In the genomic region with DNA sequence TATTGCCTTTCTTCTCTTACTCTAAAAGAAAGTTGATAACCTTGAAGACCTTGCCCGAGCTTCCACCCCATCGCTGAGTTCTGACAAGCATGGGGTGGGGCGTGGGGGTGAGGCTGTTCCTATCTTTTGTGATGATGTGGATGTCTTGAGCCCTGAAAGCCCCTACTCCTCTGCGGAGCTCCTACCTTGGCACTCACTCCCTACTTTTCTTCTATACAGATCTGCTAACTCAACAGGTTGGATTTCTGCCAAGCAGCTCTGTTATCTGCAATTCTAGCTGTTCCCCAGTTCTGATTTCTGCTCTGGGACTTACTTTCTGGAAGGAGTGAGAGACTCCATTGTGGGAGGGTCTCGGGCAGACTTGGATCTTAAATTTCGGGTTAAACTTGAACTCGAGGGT, we compare ENCODE assay signal across 12 mouse cellular contexts. TPM values are rescaled to one million over a fixed set of nuclear protein-coding genes. Genes with fewer than 3 reads are reported as not detected.
A peak's percentile ranks its signal among the peaks of the same experiment; 100 is the strongest.
DNase-seq lines count a peak whose midpoint lies in the region; ATAC-seq and TF ChIP-seq lines count a peak whose summit lies in the region.
"Had no signal": no experiment of that assay in that cellular context is flagged by ENCODE, and none has a peak within 500 bp of the region (broad histone marks: within the 10 kb centered on the region; RNA-seq: fewer than 3 reads in every experiment).

No protein-coding gene starts in this region.

- 67% methylated on average over 7 of the region's 7 CpGs for WGBS in embryonic facial prominence, embryonic 14.5 days
- WGBS in embryonic facial prominence, embryonic 10.5 days: 90% methylated on average over 7 of the region's 7 CpGs
- WGBS in hindbrain, postnatal 0 days: 87% methylated on average over 7 of the region's 7 CpGs
- WGBS in hindbrain, embryonic 13.5 days: 87% methylated on average over 7 of the region's 7 CpGs
- 67% methylated on average over 7 of the region's 7 CpGs for WGBS in spleen, adult 2 months
- 58% methylated on average over 7 of the region's 7 CpGs for WGBS in stomach, postnatal 0 days

- no peak overlapping the region for H3K27ac ChIP-seq in embryonic facial prominence, embryonic 14.5 days (replicated peaks; ENCODE audit: low read depth, low read length)
- H3K27ac ChIP-seq in embryonic facial prominence, embryonic 10.5 days (replicated peaks): no peak overlapping the region
- H3K27ac ChIP-seq in hindbrain, postnatal 0 days: no peak overlapping the region
- H3K27ac ChIP-seq in hindbrain, embryonic 13.5 days: no peak overlapping the region
- peak overlapping the region; percentile 36 for H3K27ac ChIP-seq in spleen, adult 2 months (ENCODE audit: insufficient read depth, low read length)
- H3K27ac ChIP-seq in stomach, postnatal 0 days (replicated peaks): no peak overlapping the region

- no peak overlapping the region for H3K4me3 ChIP-seq in embryonic facial prominence, embryonic 14.5 days (ENCODE audit: low read depth, low read length)
- H3K4me3 ChIP-seq in embryonic facial prominence, embryonic 10.5 days: no peak overlapping the region
- H3K4me3 ChIP-seq in hindbrain, postnatal 0 days (ENCODE audit: low read length): no peak overlapping the region
- H3K4me3 ChIP-seq in hindbrain, embryonic 13.5 days: no peak overlapping the region
- H3K4me3 ChIP-seq in spleen, adult 2 months (ENCODE audit: extremely low read depth, insufficient read depth, insufficient read length): no peak overlapping the region
- no peak overlapping the region for H3K4me3 ChIP-seq in stomach, postnatal 0 days (ENCODE audit: low read depth, low read length)

- H3K9me3 ChIP-seq in embryonic facial prominence, embryonic 14.5 days (ENCODE audit: control insufficient read depth, low read length): no peaks in the 10 kb centered on the region
- H3K9me3 ChIP-seq in embryonic facial prominence, embryonic 10.5 days: no peaks in the 10 kb centered on the region
- H3K9me3 ChIP-seq in hindbrain, postnatal 0 days (ENCODE audit: low read length): no peaks in the 10 kb centered on the region
- H3K9me3 ChIP-seq in hindbrain, embryonic 13.5 days: no peaks in the 10 kb centered on the region
- H3K9me3 ChIP-seq in stomach, postnatal 0 days (ENCODE audit: control insufficient read depth, low read length): no peaks in the 10 kb centered on the region

- no peak for TF ChIP-seq EP300 in stomach, postnatal 0 days (optimal IDR thresholded peaks at IDR 0.05)

- peaks cover 15% of the 10 kb centered on the region; the same call in 1 of the 2 replicates for H3K4me1 ChIP-seq in embryonic facial prominence, embryonic 14.5 days (ENCODE audit: control insufficient read depth, insufficient read depth, low read length)
- H3K4me1 ChIP-seq in embryonic facial prominence, embryonic 10.5 days: peaks cover 7% of the 10 kb centered on the region
- peaks cover 14% of the 10 kb centered on the region for H3K4me1 ChIP-seq in hindbrain, postnatal 0 days (ENCODE audit: insufficient read depth, low read length)
- H3K4me1 ChIP-seq in hindbrain, embryonic 13.5 days (replicated peaks): peaks cover 11% of the 10 kb centered on the region
- peaks cover 24% of the 10 kb centered on the region for H3K4me1 ChIP-seq in spleen, adult 2 months (ENCODE audit: control insufficient read depth, insufficient read depth, insufficient read length)
- 0 out of 2 replicates have a peak, but pooled peaks cover 6% of the 10 kb centered on the region for H3K4me1 ChIP-seq in stomach, postnatal 0 days (replicated peaks; ENCODE audit: control insufficient read depth, insufficient read depth)

- no peak overlapping the region for H3K9ac ChIP-seq in embryonic facial prominence, embryonic 14.5 days (ENCODE audit: low read depth, low read length)
- H3K9ac ChIP-seq in hindbrain, postnatal 0 days (replicated peaks; ENCODE audit: low read length): no peak overlapping the region
- no peak overlapping the region for H3K9ac ChIP-seq in hindbrain, embryonic 13.5 days
- H3K9ac ChIP-seq in stomach, postnatal 0 days (ENCODE audit: low read length): no peak overlapping the region

- H3K4me2 ChIP-seq in embryonic facial prominence, embryonic 14.5 days (ENCODE audit: low read depth, low read length): no peak overlapping the region
- no peak overlapping the region for H3K4me2 ChIP-seq in hindbrain, postnatal 0 days (ENCODE audit: low read depth, low read length)
- H3K4me2 ChIP-seq in hindbrain, embryonic 13.5 days: no peak overlapping the region
- H3K4me2 ChIP-seq in stomach, postnatal 0 days (replicated peaks; ENCODE audit: low read depth): peak overlapping the region; percentile 12; the same call in 1 of the 2 replicates

- no peaks in the 10 kb centered on the region for H3K27me3 ChIP-seq in embryonic facial prominence, embryonic 14.5 days (replicated peaks; ENCODE audit: control insufficient read depth, insufficient read depth, low read length)
- peaks cover 6% of the 10 kb centered on the region; the same call in 1 of the 2 replicates for H3K27me3 ChIP-seq in embryonic facial prominence, embryonic 10.5 days (replicated peaks; ENCODE audit: low read depth, poor library complexity, severe bottlenecking)
- H3K27me3 ChIP-seq in hindbrain, postnatal 0 days (ENCODE audit: insufficient read depth, low read length): no peaks in the 10 kb centered on the region
- no peaks in the 10 kb centered on the region for H3K27me3 ChIP-seq in hindbrain, embryonic 13.5 days
- H3K27me3 ChIP-seq in spleen, adult 2 months (ENCODE audit: control insufficient read depth, insufficient read depth, low read length): no peaks in the 10 kb centered on the region
- H3K27me3 ChIP-seq in stomach, postnatal 0 days (ENCODE audit: control insufficient read depth, insufficient read depth, low read length): no peaks in the 10 kb centered on the region

- peak; percentile 74 for ATAC-seq in embryonic facial prominence, embryonic 14.5 days (ENCODE audit: low read depth)
- ATAC-seq in hindbrain, postnatal 0 days: no peak
- ATAC-seq in hindbrain, embryonic 13.5 days (ENCODE audit: low FRiP score): no peak
- ATAC-seq in stomach, postnatal 0 days (ENCODE audit: low FRiP score, low TSS enrichment): 0 out of 2 replicates have a peak, but pooled peaks have one; percentile 6

- TF ChIP-seq POLR2A in spleen, adult 2 months (IDR thresholded peaks at IDR 0.05; ENCODE audit: low read depth, low read length): no peak

- peak; percentile 80 for DNase-seq in embryonic facial prominence, embryonic 14.5 days (ENCODE audit: low spot score)
- no peak for DNase-seq in embryonic facial prominence, embryonic 10.5 days (ENCODE audit: low spot score)
- peak; percentile 30 for DNase-seq in hindbrain, postnatal 0 days (ENCODE audit: low spot score)
- no peak for DNase-seq in spleen, adult 2 months (ENCODE audit: low read depth in 1 of 2, low spot score in 2 of 2)
- DNase-seq in spleen, postnatal 4 days (ENCODE audit: low spot score in 2 of 2): no peak
- DNase-seq in stomach, postnatal 0 days (ENCODE audit: low spot score): peak; percentile 33
- no peak for DNase-seq in right cerebral cortex, postnatal 4 days
- DNase-seq: cerebellum, adult 9-11 months; kidney, adult 11 months; retina, postnatal 1 day; thymus, postnatal 4 days had no signal

- no peaks in the 10 kb centered on the region for H3K36me3 ChIP-seq in embryonic facial prominence, embryonic 14.5 days (ENCODE audit: control insufficient read depth, insufficient read depth, low read length)
- no peaks in the 10 kb centered on the region for H3K36me3 ChIP-seq in embryonic facial prominence, embryonic 10.5 days (replicated peaks)
- no peaks in the 10 kb centered on the region for H3K36me3 ChIP-seq in hindbrain, postnatal 0 days (ENCODE audit: insufficient read depth, low read length)
- H3K36me3 ChIP-seq in hindbrain, embryonic 13.5 days: no peaks in the 10 kb centered on the region
- H3K36me3 ChIP-seq in spleen, adult 2 months (ENCODE audit: control insufficient read depth, insufficient read depth, low read length): no peaks in the 10 kb centered on the region
- H3K36me3 ChIP-seq in stomach, postnatal 0 days (ENCODE audit: control insufficient read depth, insufficient read depth, low read length): no peaks in the 10 kb centered on the region

- TF ChIP-seq CTCF in hindbrain, postnatal 0 days (IDR thresholded peaks at IDR 0.05; ENCODE audit: low read depth): no peak
- TF ChIP-seq CTCF in spleen, adult 2 months (IDR thresholded peaks at IDR 0.05; ENCODE audit: extremely low read depth, insufficient read depth, insufficient read length, insufficient replicate concordance): no peak
- no peak for TF ChIP-seq CTCF in stomach, postnatal 0 days (IDR thresholded peaks at IDR 0.05; ENCODE audit: low read depth)

RNA-seq across cellular contexts. Expression of gene Bmp2k, which starts 14.3 kb away (rescaled TPM):
- polyA plus RNA-seq in embryonic facial prominence, embryonic 14.5 days (2014; fragmentation: Nextera tagmentation; extraction: Ambion mirVana): 12.3 and 12.7 TPM in 2 replicates
- polyA plus RNA-seq in embryonic facial prominence, embryonic 10.5 days (2016; fragmentation: Nextera tagmentation; extraction: Ambion mirVana): 8.0 and 8.1 TPM in 2 replicates
- 18.5 and 21.7 TPM in 2 replicates for total RNA-seq in hindbrain, postnatal 0 days (2014; rRNA removed)
- 10.3 and 10.5 TPM in 2 replicates for polyA plus RNA-seq in hindbrain, postnatal 0 days (2015; fragmentation: Nextera tagmentation; extraction: Ambion mirVana)
- polyA plus RNA-seq in hindbrain, embryonic 13.5 days (2015; fragmentation: Nextera tagmentation; extraction: Ambion mirVana): 10.0 and 10.5 TPM in 2 replicates
- polyA plus RNA-seq in spleen, adult 2 months (2012; rRNA removed): 32.6 and 33.3 TPM in 2 replicates
- polyA plus RNA-seq in stomach, postnatal 0 days (2015; fragmentation: Nextera tagmentation; extraction: Ambion mirVana): 10.6 and 11.9 TPM in 2 replicates

Comparison
In these comparisons a context has a peak if more than half of its experiments do, and no peak if none do; other contexts are left out.
1. DNase-seq: peak in embryonic facial prominence, embryonic 14.5 days (single experiment), hindbrain, postnatal 0 days (single experiment) and stomach, postnatal 0 days (single experiment); none in embryonic facial prominence, embryonic 10.5 days (single experiment), spleen, adult 2 months (0 of 2), spleen, postnatal 4 days (0 of 2) and right cerebral cortex, postnatal 4 days (single experiment).
2. ATAC-seq: peak in embryonic facial prominence, embryonic 14.5 days (single experiment) and stomach, postnatal 0 days (single experiment); none in hindbrain, postnatal 0 days (single experiment) and hindbrain, embryonic 13.5 days (single experiment).